Mouse (Mus musculus): ENCODE results near the gene E2f7. TPM values are rescaled to one million over a fixed set of nuclear protein-coding genes. Genes with fewer than 3 reads are reported as not detected.
"Not testable (repeated sequence)": the region's sequence is repeated elsewhere in the genome, so short reads cannot be mapped to it uniquely, and the experiment has no call there.

Gene E2f7
- polyA plus RNA-seq, 2 experiments = 1.9 to 7.1 TPM

DNA sequence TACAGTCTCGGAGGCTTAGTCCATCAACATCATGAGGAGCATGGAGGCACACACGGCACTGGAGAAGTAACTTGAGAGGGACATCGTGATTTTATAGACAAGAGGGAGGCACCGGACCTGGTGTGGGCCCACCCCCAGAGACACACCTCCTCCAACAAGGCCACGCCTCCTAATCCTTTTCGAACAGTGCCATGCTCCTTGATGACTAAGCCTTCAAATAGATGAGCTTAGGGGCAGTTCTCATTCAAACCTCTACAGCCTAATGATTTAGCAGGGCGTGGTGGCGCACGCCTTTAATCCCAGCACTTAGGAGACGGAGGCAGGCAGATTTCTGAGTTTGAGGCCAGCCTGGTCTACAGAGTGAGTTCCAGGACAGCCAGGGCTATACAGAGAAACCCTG, 10.3 kb downstream of the E2f7 start:
- Histone ChIP-seq H3K9ac (replicated peaks) (no peak overlapping the region), H3K27me3 (ENCODE audit: control insufficient read depth, insufficient read depth, low read length) (no peaks in the 10 kb centered on the region), H3K4me2 (ENCODE audit: low read depth) (no peak overlapping the region), H3K4me3 (ENCODE audit: insufficient read depth in 1 of 2, low read depth in 2 of 2, low read length in 2 of 2) (no peak overlapping the region), H3K27ac (no peak overlapping the region), H3K36me3 (replicated peaks; ENCODE audit: control insufficient read depth, insufficient read depth, low read depth) (peaks cover 44% of the 10 kb centered on the region), H3K9me3 (ENCODE audit: control insufficient read depth, low read length) (no peaks in the 10 kb centered on the region), H3K4me1 (replicated peaks; ENCODE audit: control insufficient read depth in 2 of 2, insufficient read depth in 2 of 2, low read length in 1 of 2) (no peaks in the 10 kb centered on the region)
- TF ChIP-seq EP300 (IDR thresholded peaks at IDR 0.05; ENCODE audit: low read depth) (no peak), CTCF (IDR thresholded peaks at IDR 0.05; ENCODE audit: low read depth) (no peak)
- ATAC-seq (ENCODE audit: insufficient read depth) = no peak
- DNase-seq (ENCODE audit: low read depth in 3 of 3, low spot score in 3 of 3) = no peak
- 90% methylated on average over 10 of the region's 10 CpGs for WGBS (ENCODE audit: insufficient replicate concordance)

DNA sequence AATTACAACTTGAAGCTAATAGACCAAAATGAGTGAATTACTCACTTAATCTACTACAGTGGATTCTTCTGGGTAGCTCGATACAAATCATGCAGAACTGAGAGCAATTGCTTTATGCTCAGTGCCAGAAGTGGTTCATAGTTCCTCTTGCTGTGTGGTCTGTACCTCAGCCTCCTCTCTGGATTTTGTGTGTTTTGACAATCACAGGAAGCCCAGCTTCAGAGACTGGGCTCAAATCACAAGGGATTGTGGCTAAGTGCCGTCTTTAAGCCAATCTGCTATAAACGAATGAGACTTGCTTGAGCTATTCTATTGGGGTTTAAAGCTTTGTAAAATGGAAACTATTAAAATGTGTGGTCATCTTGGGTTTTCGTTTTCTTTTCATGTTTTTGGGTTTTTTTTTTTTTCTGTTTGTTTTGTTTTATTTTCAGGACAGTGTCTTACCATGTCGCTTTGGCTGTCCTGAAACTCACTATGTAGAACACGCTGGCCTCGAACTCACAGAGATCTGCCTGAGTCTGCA, 11.1 kb downstream of the E2f7 start:
- Histone ChIP-seq H3K27ac (no peak overlapping the region), H3K9me3 (ENCODE audit: control insufficient read depth, low read length) (no peaks in the 10 kb centered on the region), H3K4me3 (ENCODE audit: insufficient read depth in 1 of 2, low read depth in 2 of 2, low read length in 2 of 2) (no peak overlapping the region), H3K9ac (replicated peaks) (no peak overlapping the region), H3K4me1 (replicated peaks; ENCODE audit: control insufficient read depth in 2 of 2, insufficient read depth in 2 of 2, low read length in 1 of 2) (no peaks in the 10 kb centered on the region), H3K4me2 (ENCODE audit: low read depth) (no peak overlapping the region), H3K36me3 (replicated peaks; ENCODE audit: control insufficient read depth, insufficient read depth, low read depth) (peaks cover 48% of the 10 kb centered on the region), H3K27me3 (ENCODE audit: control insufficient read depth, insufficient read depth, low read length) (no peaks in the 10 kb centered on the region)
- DNase-seq (ENCODE audit: low read depth in 3 of 3, low spot score in 3 of 3) (no peak), ATAC-seq (ENCODE audit: insufficient read depth) (no peak)
- no peak for TF ChIP-seq CTCF (IDR thresholded peaks at IDR 0.05; ENCODE audit: low read depth)
- no peak for TF ChIP-seq EP300 (IDR thresholded peaks at IDR 0.05; ENCODE audit: low read depth)
- WGBS (ENCODE audit: insufficient replicate concordance) = 81% methylated on average over 7 of the region's 7 CpGs

- not testable (repeated sequence) for H3K9me3 ChIP-seq (ENCODE audit: control insufficient read depth, low read length); H3K4me3 ChIP-seq (ENCODE audit: insufficient read depth in 1 of 2, low read depth in 2 of 2, low read length in 2 of 2); H3K27ac ChIP-seq; H3K4me1 ChIP-seq (replicated peaks; ENCODE audit: control insufficient read depth in 2 of 2, insufficient read depth in 2 of 2, low read length in 1 of 2); H3K27me3 ChIP-seq (ENCODE audit: control insufficient read depth, insufficient read depth, low read length); ATAC-seq (ENCODE audit: insufficient read depth); H3K9ac ChIP-seq (replicated peaks); H3K4me2 ChIP-seq (ENCODE audit: low read depth)
- H3K36me3 ChIP-seq (replicated peaks; ENCODE audit: control insufficient read depth, insufficient read depth, low read depth) = peaks cover 57% of the 10 kb centered on the region
- DNase-seq (ENCODE audit: low read depth in 3 of 3, low spot score in 3 of 3) = peak in 1 of 3 experiments; percentile 29
- 69% methylated on average over 7 of the region's 12 CpGs for WGBS (ENCODE audit: insufficient replicate concordance)
- TF ChIP-seq CTCF (IDR thresholded peaks at IDR 0.05; ENCODE audit: low read depth) = peak; percentile 75
These were observed 15.3 kb downstream of the E2f7 start for GRCm38 (mm10) chr10:110760552-110760951.

GRCm38 (mm10) chr10:110762134-110762884, 17.1 kb downstream of the E2f7 start:
- no peaks in the 10 kb centered on the region for H3K4me1 ChIP-seq (replicated peaks; ENCODE audit: control insufficient read depth in 2 of 2, insufficient read depth in 2 of 2, low read length in 1 of 2)
- no peak for ATAC-seq (ENCODE audit: insufficient read depth)
- no peaks in the 10 kb centered on the region for H3K27me3 ChIP-seq (ENCODE audit: control insufficient read depth, insufficient read depth, low read length)
- no peak overlapping the region for H3K4me2 ChIP-seq (ENCODE audit: low read depth)
- 89% methylated on average over 16 of the region's 16 CpGs for WGBS (ENCODE audit: insufficient replicate concordance)
- H3K36me3 ChIP-seq (replicated peaks; ENCODE audit: control insufficient read depth, insufficient read depth, low read depth) = peaks cover 65% of the 10 kb centered on the region
- H3K9ac ChIP-seq (replicated peaks) = no peak overlapping the region
- TF ChIP-seq CTCF (IDR thresholded peaks at IDR 0.05; ENCODE audit: low read depth) (no peak), EP300 (IDR thresholded peaks at IDR 0.05; ENCODE audit: low read depth) (no peak)
- H3K27ac ChIP-seq = no peak overlapping the region
- no peak overlapping the region for H3K4me3 ChIP-seq (ENCODE audit: insufficient read depth in 1 of 2, low read depth in 2 of 2, low read length in 2 of 2)
- DNase-seq (ENCODE audit: low read depth in 3 of 3, low spot score in 3 of 3) = no peak
- no peaks in the 10 kb centered on the region for H3K9me3 ChIP-seq (ENCODE audit: control insufficient read depth, low read length)

- DNase-seq (ENCODE audit: low read depth in 3 of 3, low spot score in 3 of 3) = no peak
- no peak for ATAC-seq (ENCODE audit: insufficient read depth)
- Histone ChIP-seq H3K4me3 (ENCODE audit: insufficient read depth in 1 of 2, low read depth in 2 of 2, low read length in 2 of 2) (no peak overlapping the region), H3K9ac (replicated peaks) (no peak overlapping the region), H3K4me2 (ENCODE audit: low read depth) (no peak overlapping the region), H3K9me3 (ENCODE audit: control insufficient read depth, low read length) (no peaks in the 10 kb centered on the region), H3K27me3 (ENCODE audit: control insufficient read depth, insufficient read depth, low read length) (no peaks in the 10 kb centered on the region), H3K27ac (no peak overlapping the region), H3K4me1 (replicated peaks; ENCODE audit: control insufficient read depth in 2 of 2, insufficient read depth in 2 of 2, low read length in 1 of 2) (no peaks in the 10 kb centered on the region), H3K36me3 (replicated peaks; ENCODE audit: control insufficient read depth, insufficient read depth, low read depth) (peaks cover 73% of the 10 kb centered on the region)
- TF ChIP-seq CTCF (IDR thresholded peaks at IDR 0.05; ENCODE audit: low read depth) (no peak), EP300 (IDR thresholded peaks at IDR 0.05; ENCODE audit: low read depth) (no peak)
- 83% methylated on average over 13 of the region's 13 CpGs for WGBS (ENCODE audit: insufficient replicate concordance)
These were observed 18.2 kb downstream of the E2f7 start for GRCm38 (mm10) chr10:110763416-110763815.

Measured in liver, embryonic 14.5 days (tissue).